Mouse (Mus musculus) myocyte (in vitro differentiated cells): ENCODE data around the gene Calhm4.

Experiments
- MYOG ChIP-seq, 3 experiments: IDR thresholded peaks; one replicate each; pipeline ENCODE4 v1.6.1; 2011; ENCODE audit warnings: control low read depth in 2 of 3, low read depth in 2 of 3, mild to moderate bottlenecking in 2 of 3; ENCODE audit not compliant: insufficient read length in 2 of 3, control insufficient read depth in 1 of 3, insufficient read depth in 1 of 3
- POLR2A ChIP-seq: IDR thresholded peaks from one replicate; pipeline ENCODE4 v1.6.1; 2011; ENCODE audit warnings: low read depth, mild to moderate bottlenecking, control low read depth, moderate library complexity; ENCODE audit not compliant: insufficient read length
- POLR2AphosphoS2 ChIP-seq: IDR thresholded peaks from one replicate; pipeline ENCODE4 v1.6.1; 2011; ENCODE audit warnings: low read depth, control low read depth; ENCODE audit not compliant: insufficient read length
- USF1 ChIP-seq: IDR thresholded peaks from one replicate; pipeline ENCODE4 v1.6.1; 2011; ENCODE audit warnings: low read depth, mild to moderate bottlenecking, control low read depth, moderate library complexity

- TF ChIP-seq POLR2AphosphoS2 (no peak), POLR2A (no peak), MYOG (IDR thresholded peaks at IDR 0.05; ENCODE audit: control insufficient read depth in 1 of 3, insufficient read depth in 1 of 3, insufficient read length in 2 of 3, low read depth in 2 of 3) (no peak), USF1 (no peak)
These were observed 30.6 kb upstream of the Calhm4 start for GRCm38 (mm10) chr10:34074522-34075200.
